ENCODE assay signal across 8 mouse cellular contexts in genomic region chr16:20692241-20692965, GRCm38 (mm10). TPM values are rescaled to one million over a fixed set of nuclear protein-coding genes. Genes with fewer than 3 reads are reported as not detected.
DNase-seq lines count a peak whose midpoint lies in the region; ATAC-seq lines count a peak whose summit lies in the region.

No protein-coding gene starts in this region.

- no peak overlapping the region for H3K9ac ChIP-seq in heart, embryonic 16.5 days (ENCODE audit: low read length)
- H3K9ac ChIP-seq in hindbrain, embryonic 11.5 days (ENCODE audit: low read depth, low read length), result no peak overlapping the region
- H3K9ac ChIP-seq in midbrain, embryonic 15.5 days, result peak overlapping the region; percentile 85; the same call in 1 of the 2 replicates

- ATAC-seq in heart, embryonic 16.5 days (replicated peaks; ENCODE audit: extremely low read depth, insufficient read depth, low FRiP score), result no peak
- ATAC-seq in hindbrain, embryonic 11.5 days (ENCODE audit: low FRiP score), result no peak
- ATAC-seq in midbrain, embryonic 15.5 days (replicated peaks), result no peak

- peaks cover 37% of the 10 kb centered on the region for H3K36me3 ChIP-seq in heart, embryonic 16.5 days (ENCODE audit: control insufficient read depth, insufficient read depth)
- H3K36me3 ChIP-seq in hindbrain, embryonic 11.5 days (ENCODE audit: control insufficient read depth, insufficient read depth, low read length), result peaks cover 9% of the 10 kb centered on the region
- peaks cover 29% of the 10 kb centered on the region for H3K36me3 ChIP-seq in midbrain, embryonic 15.5 days (replicated peaks)

- H3K4me2 ChIP-seq in heart, embryonic 16.5 days (ENCODE audit: low read depth, low read length), result peak overlapping the region; percentile 99; the same call in 1 of the 2 replicates
- no peak overlapping the region for H3K4me2 ChIP-seq in hindbrain, embryonic 11.5 days (replicated peaks; ENCODE audit: low read depth, low read length)
- H3K4me2 ChIP-seq in midbrain, embryonic 15.5 days, result peak overlapping the region; percentile 87

- no peaks in the 10 kb centered on the region for H3K9me3 ChIP-seq in heart, embryonic 16.5 days (replicated peaks; ENCODE audit: control insufficient read depth, low read length)
- H3K9me3 ChIP-seq in hindbrain, embryonic 11.5 days (ENCODE audit: control insufficient read depth, low read length), result no peaks in the 10 kb centered on the region
- H3K9me3 ChIP-seq in midbrain, embryonic 15.5 days, result no peaks in the 10 kb centered on the region

- H3K4me1 ChIP-seq in heart, embryonic 16.5 days (ENCODE audit: control insufficient read depth, insufficient read depth, low read length), result peaks cover 22% of the 10 kb centered on the region
- peaks cover 9% of the 10 kb centered on the region for H3K4me1 ChIP-seq in hindbrain, embryonic 11.5 days (replicated peaks; ENCODE audit: control insufficient read depth, insufficient read depth, low read length)
- peaks cover 42% of the 10 kb centered on the region for H3K4me1 ChIP-seq in midbrain, embryonic 15.5 days

- no peak for DNase-seq in heart, adult 9 months (ENCODE audit: low spot score in 2 of 2)
- peak; percentile 67 for DNase-seq in cerebellum, adult 9-11 months
- no peak for DNase-seq in hindbrain, embryonic 11.5 days (ENCODE audit: low spot score)
- no peak for DNase-seq in spleen, postnatal 36 days (ENCODE audit: low spot score in 2 of 2)
- no peak for DNase-seq in thymus, postnatal 4 days
- DNase-seq in ovary, postnatal 14 days (ENCODE audit: low spot score), result no peak

- no peak overlapping the region for H3K4me3 ChIP-seq in heart, embryonic 16.5 days (ENCODE audit: low read length)
- no peak overlapping the region for H3K4me3 ChIP-seq in hindbrain, embryonic 11.5 days (ENCODE audit: low read depth, low read length)
- no peak overlapping the region for H3K4me3 ChIP-seq in midbrain, embryonic 15.5 days

- no peaks in the 10 kb centered on the region for H3K27me3 ChIP-seq in heart, embryonic 16.5 days (ENCODE audit: control insufficient read depth, insufficient read depth, low read length)
- H3K27me3 ChIP-seq in hindbrain, embryonic 11.5 days (ENCODE audit: control insufficient read depth, insufficient read depth, low read length), result no peaks in the 10 kb centered on the region
- H3K27me3 ChIP-seq in midbrain, embryonic 15.5 days (replicated peaks), result no peaks in the 10 kb centered on the region

- 49% methylated on average over 16 of the region's 16 CpGs for WGBS in heart, embryonic 16.5 days
- WGBS in hindbrain, embryonic 11.5 days, result 43% methylated on average over 16 of the region's 16 CpGs
- WGBS in midbrain, embryonic 15.5 days, result 39% methylated on average over 16 of the region's 16 CpGs

- no peak overlapping the region for H3K27ac ChIP-seq in heart, embryonic 16.5 days (ENCODE audit: low read length)
- peak overlapping the region; percentile 7; the same call in 1 of the 2 replicates for H3K27ac ChIP-seq in hindbrain, embryonic 11.5 days (ENCODE audit: low read depth, low read length)
- H3K27ac ChIP-seq in midbrain, embryonic 15.5 days, result peak overlapping the region; percentile 98

RNA-seq across cellular contexts. Expression of gene Fam131a, which starts 0.6 kb away (rescaled TPM):
- 7.5 and 9.2 TPM in 2 replicates for polyA plus RNA-seq in heart, embryonic 16.5 days (2015; fragmentation: Nextera tagmentation; extraction: Ambion mirVana)
- polyA plus RNA-seq in hindbrain, embryonic 11.5 days (2014; fragmentation: Nextera tagmentation; extraction: Ambion mirVana), result 11.2 and 11.8 TPM in 2 replicates
- 58.1 and 58.5 TPM in 2 replicates for polyA plus RNA-seq in midbrain, embryonic 15.5 days (2015; fragmentation: Nextera tagmentation; extraction: Ambion mirVana)

RNA-seq across cellular contexts. Expression of gene Eif4g1, which starts 24.3 kb away (rescaled TPM):
- polyA plus RNA-seq in heart, embryonic 16.5 days (2015; fragmentation: Nextera tagmentation; extraction: Ambion mirVana), result 113 and 120 TPM in 2 replicates
- 140 and 173 TPM in 2 replicates for polyA plus RNA-seq in hindbrain, embryonic 11.5 days (2014; fragmentation: Nextera tagmentation; extraction: Ambion mirVana)
- polyA plus RNA-seq in midbrain, embryonic 15.5 days (2015; fragmentation: Nextera tagmentation; extraction: Ambion mirVana), result 146 and 148 TPM in 2 replicates

RNA-seq across cellular contexts. Expression of gene Polr2h, which starts 25.1 kb away (rescaled TPM):
- 49.0 and 51.8 TPM in 2 replicates for polyA plus RNA-seq in heart, embryonic 16.5 days (2015; fragmentation: Nextera tagmentation; extraction: Ambion mirVana)
- 103 and 105 TPM in 2 replicates for polyA plus RNA-seq in hindbrain, embryonic 11.5 days (2014; fragmentation: Nextera tagmentation; extraction: Ambion mirVana)
- polyA plus RNA-seq in midbrain, embryonic 15.5 days (2015; fragmentation: Nextera tagmentation; extraction: Ambion mirVana), result 82.3 and 90.6 TPM in 2 replicates

RNA-seq across cellular contexts. Expression of gene Clcn2, which starts 25.1 kb away (rescaled TPM):
- polyA plus RNA-seq in heart, embryonic 16.5 days (2015; fragmentation: Nextera tagmentation; extraction: Ambion mirVana), result 3.8 TPM in 2 replicates
- polyA plus RNA-seq in hindbrain, embryonic 11.5 days (2014; fragmentation: Nextera tagmentation; extraction: Ambion mirVana), result 20.7 and 22.0 TPM in 2 replicates
- polyA plus RNA-seq in midbrain, embryonic 15.5 days (2015; fragmentation: Nextera tagmentation; extraction: Ambion mirVana), result 33.7 and 33.8 TPM in 2 replicates

RNA-seq across cellular contexts. Expression of gene Chrd, which starts 40.5 kb away (rescaled TPM):
- 1.6 and 1.9 TPM in 2 replicates for polyA plus RNA-seq in heart, embryonic 16.5 days (2015; fragmentation: Nextera tagmentation; extraction: Ambion mirVana)
- polyA plus RNA-seq in hindbrain, embryonic 11.5 days (2014; fragmentation: Nextera tagmentation; extraction: Ambion mirVana), result 2.3 and 3.1 TPM in 2 replicates
- polyA plus RNA-seq in midbrain, embryonic 15.5 days (2015; fragmentation: Nextera tagmentation; extraction: Ambion mirVana), result 5.6 and 5.7 TPM in 2 replicates
